Mouse (Mus musculus): ENCODE measurements around the gene Rpp25l. TPM values are rescaled to one million over a fixed set of nuclear protein-coding genes. Genes with fewer than 3 reads are reported as not detected.
A peak's percentile ranks its signal among the peaks of the same experiment; 100 is the strongest.

Rpp25l gene
- total and polyA plus RNA-seq, 2 experiments from 2014 or later, result 36.3 to 43.0 TPM

DNA sequence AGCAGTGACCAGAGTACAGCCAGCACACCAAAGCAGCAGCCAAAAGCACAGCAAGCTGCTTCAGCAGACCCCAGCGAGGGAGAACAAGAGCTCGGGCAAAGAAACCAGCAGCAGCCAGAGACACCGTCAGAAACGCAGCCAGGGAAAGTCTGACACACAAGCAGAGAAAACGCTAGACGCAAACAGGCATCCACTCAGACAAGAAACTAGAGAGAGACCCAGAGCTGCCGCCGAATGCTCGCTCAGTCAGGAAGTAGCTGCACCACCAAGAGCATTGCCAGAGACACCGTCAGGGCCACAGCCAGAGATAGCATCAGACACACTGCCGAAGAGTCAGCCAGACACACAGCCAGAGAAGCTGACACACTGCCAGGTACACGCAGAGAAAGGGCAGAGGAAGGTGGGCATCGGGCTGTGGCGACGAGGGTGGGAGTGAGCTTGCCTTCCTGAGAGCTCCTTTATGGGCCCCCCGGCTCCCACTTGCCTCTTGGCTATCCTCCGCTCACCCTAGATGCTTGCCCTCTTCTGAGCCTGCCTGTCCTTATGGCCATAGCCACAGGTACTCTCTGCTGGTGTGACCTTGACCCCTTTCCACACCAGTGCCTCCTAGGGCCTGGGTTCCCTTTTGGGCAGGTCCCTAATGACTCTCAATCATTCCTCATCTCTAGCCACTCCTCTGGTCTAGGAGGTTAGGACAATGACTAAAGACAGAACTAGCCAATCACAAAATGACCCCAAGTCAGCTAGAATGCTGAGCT lies 36.9 kb downstream of the Rpp25l start:
- no peaks in the 10 kb centered on the region for H3K9me3 ChIP-seq (ENCODE audit: low read length)
- H3K27me3 ChIP-seq (ENCODE audit: insufficient read depth, low read length), result no peaks in the 10 kb centered on the region
- H3K27ac ChIP-seq (ENCODE audit: low read depth, low read length), result peak overlapping the region; percentile 30
- DNase-seq (peak; percentile 65), ATAC-seq (peak; percentile 20)
- WGBS, result 38% methylated on average over 17 of the region's 17 CpGs
- peak overlapping the region; percentile 23; the same call in 1 of the 2 replicates for H3K4me2 ChIP-seq (ENCODE audit: low read depth)
- no peaks in the 10 kb centered on the region for H3K36me3 ChIP-seq (ENCODE audit: insufficient read depth)
- no peak overlapping the region for H3K4me3 ChIP-seq (ENCODE audit: low read depth, low read length)
- H3K4me1 ChIP-seq (ENCODE audit: insufficient read depth), result peaks cover 15% of the 10 kb centered on the region
- TF ChIP-seq CTCF (IDR thresholded peaks at IDR 0.05; ENCODE audit: low read depth), result no peak
- H3K9ac ChIP-seq, result no peak overlapping the region

DNA sequence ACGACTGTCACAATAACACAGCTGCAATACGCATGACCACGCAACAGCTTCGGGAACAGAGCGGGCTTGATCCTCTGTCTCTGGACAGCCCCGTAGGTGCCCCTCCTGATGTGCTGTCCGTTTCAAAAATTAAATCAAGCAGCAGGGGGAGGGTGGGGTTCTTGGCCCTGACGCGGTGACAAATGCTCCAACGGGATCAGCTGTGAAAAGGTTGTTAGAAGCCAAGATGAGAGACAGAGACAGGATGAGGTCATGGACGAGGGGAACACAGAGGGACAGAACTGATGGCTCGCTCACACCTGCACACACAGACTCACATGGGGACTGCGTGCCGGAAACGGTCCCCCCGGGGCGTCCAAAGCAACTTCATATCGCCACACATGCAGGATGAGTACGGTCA lies 40.1 kb downstream of the Rpp25l start:
- TF ChIP-seq CTCF (IDR thresholded peaks at IDR 0.05; ENCODE audit: low read depth), result no peak
- WGBS, result 42% methylated on average over 19 of the region's 19 CpGs
- H3K4me3 ChIP-seq (ENCODE audit: low read depth, low read length), result no peak overlapping the region
- no peak overlapping the region for H3K27ac ChIP-seq (ENCODE audit: low read depth, low read length)
- peaks cover 15% of the 10 kb centered on the region for H3K4me1 ChIP-seq (ENCODE audit: insufficient read depth)
- 0 out of 2 replicates have a peak, but pooled peaks cover 6% of the 10 kb centered on the region for H3K36me3 ChIP-seq (ENCODE audit: insufficient read depth)
- H3K9me3 ChIP-seq (ENCODE audit: low read length), result no peaks in the 10 kb centered on the region
- H3K4me2 ChIP-seq (ENCODE audit: low read depth), result no peak overlapping the region
- no peaks in the 10 kb centered on the region for H3K27me3 ChIP-seq (ENCODE audit: insufficient read depth, low read length)
- DNase-seq, result no peak
- ATAC-seq, result no peak
- no peak overlapping the region for H3K9ac ChIP-seq

DNA sequence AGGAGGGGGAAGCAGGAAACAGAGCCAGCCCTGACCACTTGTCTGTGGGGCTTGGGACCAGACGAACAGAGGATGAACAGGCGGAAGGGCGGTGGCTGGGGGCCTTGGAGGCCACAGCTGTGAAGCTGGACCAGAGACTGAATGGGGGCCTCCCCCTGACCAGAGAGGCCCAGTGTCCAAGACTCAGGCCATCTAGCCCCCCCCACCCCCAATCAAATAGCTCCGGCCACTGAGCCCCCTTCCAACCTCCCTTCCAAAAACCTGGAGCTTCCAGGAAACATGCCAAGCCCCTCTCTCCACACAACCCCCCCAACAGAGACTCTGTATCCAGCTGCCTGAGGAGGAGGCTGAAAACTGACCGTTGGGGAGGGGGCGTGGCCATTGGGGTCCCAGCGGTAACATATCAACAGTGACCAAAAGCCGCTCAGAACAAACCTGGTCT lies 40.8 kb downstream of the Rpp25l start:
- no peak for TF ChIP-seq CTCF (IDR thresholded peaks at IDR 0.05; ENCODE audit: low read depth)
- no peaks in the 10 kb centered on the region for H3K27me3 ChIP-seq (ENCODE audit: insufficient read depth, low read length)
- 0 out of 2 replicates have a peak overlapping the region, but pooled peaks have one; percentile 10 for H3K9ac ChIP-seq
- H3K4me2 ChIP-seq (ENCODE audit: low read depth), result no peak overlapping the region
- no peak overlapping the region for H3K4me3 ChIP-seq (ENCODE audit: low read depth, low read length)
- H3K27ac ChIP-seq (ENCODE audit: low read depth, low read length), result no peak overlapping the region
- WGBS, result 27% methylated on average over 8 of the region's 8 CpGs
- H3K9me3 ChIP-seq (ENCODE audit: low read length), result no peaks in the 10 kb centered on the region
- peaks cover 15% of the 10 kb centered on the region for H3K4me1 ChIP-seq (ENCODE audit: insufficient read depth)
- DNase-seq (no peak), ATAC-seq (no peak)
- H3K36me3 ChIP-seq (ENCODE audit: insufficient read depth), result 0 out of 2 replicates have a peak, but pooled peaks cover 6% of the 10 kb centered on the region

DNA sequence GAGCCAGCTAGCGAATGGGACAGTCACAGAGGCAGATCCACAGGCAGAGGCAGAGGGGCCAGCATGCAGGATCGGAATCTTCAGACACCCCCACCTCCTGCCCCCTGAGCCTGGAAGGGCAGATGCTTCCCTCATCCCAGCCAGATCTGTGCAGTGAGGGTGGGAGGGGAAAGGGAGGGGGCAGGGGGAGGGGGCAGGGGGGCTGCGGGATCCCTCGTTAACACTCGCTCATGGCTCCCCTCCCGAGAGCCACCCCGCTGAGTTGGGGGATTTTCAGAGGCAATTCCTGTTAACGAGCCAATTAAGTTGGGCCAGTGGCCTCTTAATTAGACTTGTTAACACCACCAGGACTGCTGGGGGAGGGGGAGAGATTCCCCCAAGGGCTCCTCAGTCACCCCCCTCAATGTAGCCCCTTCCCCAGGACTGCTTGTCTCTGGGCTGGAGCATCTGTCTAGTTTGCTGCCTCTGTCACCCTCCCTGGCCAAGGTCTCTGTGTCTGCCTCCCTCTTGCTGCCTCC lies 41.3 kb downstream of the Rpp25l start:
- ATAC-seq (peak; percentile 51), DNase-seq (peak; percentile 55)
- H3K9ac ChIP-seq, result 0 out of 2 replicates have a peak overlapping the region, but pooled peaks have one; percentile 10
- TF ChIP-seq CTCF (IDR thresholded peaks at IDR 0.05; ENCODE audit: low read depth), result no peak
- 0 out of 2 replicates have a peak, but pooled peaks cover 6% of the 10 kb centered on the region for H3K36me3 ChIP-seq (ENCODE audit: insufficient read depth)
- H3K4me2 ChIP-seq (ENCODE audit: low read depth), result no peak overlapping the region
- WGBS, result 14% methylated on average over 6 of the region's 8 CpGs
- no peaks in the 10 kb centered on the region for H3K27me3 ChIP-seq (ENCODE audit: insufficient read depth, low read length)
- no peak overlapping the region for H3K27ac ChIP-seq (ENCODE audit: low read depth, low read length)
- no peaks in the 10 kb centered on the region for H3K9me3 ChIP-seq (ENCODE audit: low read length)
- peaks cover 14% of the 10 kb centered on the region for H3K4me1 ChIP-seq (ENCODE audit: insufficient read depth)
- no peak overlapping the region for H3K4me3 ChIP-seq (ENCODE audit: low read depth, low read length)

DNA sequence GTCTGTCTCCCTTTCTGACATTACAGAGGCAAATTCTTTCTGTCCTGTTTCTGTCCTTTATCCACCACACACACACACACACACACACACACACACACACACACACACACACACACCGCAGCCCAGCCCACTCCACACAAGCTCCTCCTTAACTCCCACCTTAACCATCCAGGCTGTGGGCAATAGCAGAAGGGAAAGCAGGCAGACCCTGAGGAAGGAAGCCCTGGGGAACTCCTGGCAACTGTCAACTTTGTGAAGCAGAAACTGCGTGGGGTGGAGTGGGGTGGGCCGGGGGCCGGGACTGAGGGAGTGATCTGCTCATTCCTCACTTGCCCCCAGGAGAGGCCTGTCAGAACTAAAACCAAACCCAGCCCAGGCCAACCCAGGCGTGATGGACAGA lies 41.8 kb downstream of the Rpp25l start:
- ATAC-seq (no peak), DNase-seq (no peak)
- Histone ChIP-seq H3K9ac (no peak overlapping the region), H3K27me3 (ENCODE audit: insufficient read depth, low read length) (no peaks in the 10 kb centered on the region), H3K4me1 (ENCODE audit: insufficient read depth) (peaks cover 9% of the 10 kb centered on the region), H3K4me2 (ENCODE audit: low read depth) (no peak overlapping the region), H3K36me3 (ENCODE audit: insufficient read depth) (0 out of 2 replicates have a peak, but pooled peaks cover 6% of the 10 kb centered on the region), H3K9me3 (ENCODE audit: low read length) (no peaks in the 10 kb centered on the region), H3K27ac (ENCODE audit: low read depth, low read length) (no peak overlapping the region), H3K4me3 (ENCODE audit: low read depth, low read length) (no peak overlapping the region)
- WGBS, result 15% methylated on average over 5 of the region's 5 CpGs
- TF ChIP-seq CTCF (IDR thresholded peaks at IDR 0.05; ENCODE audit: low read depth), result no peak

DNA sequence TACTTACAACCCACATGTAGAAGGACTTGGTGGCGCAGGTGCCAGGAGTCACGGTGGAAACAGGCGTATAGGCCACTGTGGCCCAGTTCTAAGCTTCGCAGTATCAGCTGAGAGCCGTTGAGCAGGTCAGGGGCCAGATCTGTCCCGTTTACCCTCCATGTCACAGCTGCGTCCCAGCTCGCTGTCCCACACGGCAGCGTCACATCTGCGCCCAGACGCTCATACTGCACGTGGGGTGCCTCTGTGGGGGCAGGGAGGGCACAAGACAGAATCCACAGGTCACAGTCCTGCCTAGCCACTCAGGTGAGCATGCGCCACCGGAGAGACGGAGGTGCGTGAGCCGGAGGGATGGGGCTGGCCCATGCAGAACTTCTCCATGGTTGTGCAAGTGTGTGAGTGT lies 42.5 kb downstream of the Rpp25l start:
- Histone ChIP-seq H3K9me3 (ENCODE audit: low read length) (no peaks in the 10 kb centered on the region), H3K4me1 (ENCODE audit: insufficient read depth) (peaks cover 8% of the 10 kb centered on the region; the same call in 1 of the 2 replicates), H3K27ac (ENCODE audit: low read depth, low read length) (no peak overlapping the region), H3K36me3 (ENCODE audit: insufficient read depth) (0 out of 2 replicates have a peak, but pooled peaks cover 6% of the 10 kb centered on the region), H3K27me3 (ENCODE audit: insufficient read depth, low read length) (no peaks in the 10 kb centered on the region), H3K4me2 (ENCODE audit: low read depth) (no peak overlapping the region), H3K9ac (no peak overlapping the region), H3K4me3 (ENCODE audit: low read depth, low read length) (no peak overlapping the region)
- DNase-seq (no peak), ATAC-seq (no peak)
- no peak for TF ChIP-seq CTCF (IDR thresholded peaks at IDR 0.05; ENCODE audit: low read depth)
- WGBS, result 81% methylated on average over 18 of the region's 18 CpGs

DNA sequence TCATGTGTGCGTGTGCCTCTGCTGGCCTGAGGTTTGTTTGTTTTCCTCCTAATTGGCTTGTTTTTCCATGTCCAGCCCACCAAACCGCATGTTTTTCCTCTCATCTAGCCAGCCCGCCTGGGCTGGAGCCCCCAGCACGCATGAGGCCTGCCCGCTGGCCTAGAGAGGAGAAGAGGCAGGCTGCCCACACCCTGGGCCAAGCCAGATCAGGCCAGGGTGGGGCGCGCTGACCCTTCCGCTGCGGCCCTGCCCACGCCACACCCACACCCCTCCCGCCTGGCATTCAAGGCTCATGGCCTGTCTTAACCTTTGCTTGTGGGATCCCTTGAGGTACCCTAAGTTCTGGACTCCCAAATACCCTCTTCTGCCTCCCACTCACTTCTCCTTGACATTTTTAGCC lies 46.7 kb downstream of the Rpp25l start:
- no peaks in the 10 kb centered on the region for H3K27me3 ChIP-seq (ENCODE audit: insufficient read depth, low read length)
- peaks cover 6% of the 10 kb centered on the region; the same call in 1 of the 2 replicates for H3K36me3 ChIP-seq (ENCODE audit: insufficient read depth)
- no peak overlapping the region for H3K9ac ChIP-seq
- no peak overlapping the region for H3K27ac ChIP-seq (ENCODE audit: low read depth, low read length)
- no peak for ATAC-seq
- no peak overlapping the region for H3K4me2 ChIP-seq (ENCODE audit: low read depth)
- 76% methylated on average over 11 of the region's 11 CpGs for WGBS
- 0 out of 2 replicates have a peak, but pooled peaks cover under 1% of the 10 kb centered on the region for H3K4me1 ChIP-seq (ENCODE audit: insufficient read depth)
- H3K9me3 ChIP-seq (ENCODE audit: low read length), result no peaks in the 10 kb centered on the region
- no peak for DNase-seq
- no peak overlapping the region for H3K4me3 ChIP-seq (ENCODE audit: low read depth, low read length)
- TF ChIP-seq CTCF (IDR thresholded peaks at IDR 0.05; ENCODE audit: low read depth), result no peak
